Mouse (Mus musculus) lung, embryonic 16.5 days (tissue): ENCODE measurements at regions not wholly inside any gene's neighbourhood (a gene's known extent, or its start where the extent isn't known, plus 50 kb on each side); places are given as distances from the start of the nearest gene placed in this dataset.

ENCODE experiments used
- ATAC-seq: fragments of 200-750 bp; cut with Nextera tagmentation; 2 replicates; pipeline ENCODE4 v1.8.0; 2017; ENCODE audit warnings: low read depth, mild to moderate bottlenecking, moderate library complexity
- H3K27ac ChIP-seq: fragments of 300-500 bp; sonication (generic); 2 replicates; pipeline ENCODE4 v1.5.1; 2014; ENCODE audit warnings: mild to moderate bottlenecking, control low read depth, low read length
- H3K27me3 ChIP-seq: fragments of 300-500 bp; sonication (generic); 2 replicates; pipeline ENCODE4 v1.6.1; 2014; ENCODE audit warnings: low read depth, low read length, mixed read lengths; ENCODE audit not compliant: control insufficient read depth, insufficient read depth
- H3K36me3 ChIP-seq: fragments of 300-500 bp; sonication (generic); 2 replicates; pipeline ENCODE4 v1.6.1; 2014; ENCODE audit warnings: low read length; ENCODE audit not compliant: control insufficient read depth, insufficient read depth
- H3K4me1 ChIP-seq: fragments of 300-500 bp; sonication (generic); replicated peaks from 2 replicates; pipeline ENCODE4 v1.6.1; 2014; ENCODE audit warnings: low read length, mixed read lengths; ENCODE audit not compliant: control insufficient read depth, insufficient read depth
- H3K4me2 ChIP-seq: fragments of 300-500 bp; sonication (generic); 2 replicates; pipeline ENCODE4 v1.6.1; 2014; ENCODE audit warnings: low read depth, low read length, control low read depth
- H3K4me3 ChIP-seq: fragments of 300-500 bp; sonication (generic); 2 replicates; pipeline ENCODE4 v1.5.1; 2014; ENCODE audit warnings: mild to moderate bottlenecking, low read length, control low read depth
- H3K9ac ChIP-seq: fragments of 300-500 bp; sonication (generic); 2 replicates; pipeline ENCODE4 v1.6.1; 2014; ENCODE audit warnings: low read length, control low read depth
- H3K9me3 ChIP-seq: fragments of 300-500 bp; sonication (generic); 2 replicates; pipeline ENCODE4 v1.6.1; 2016; ENCODE audit warnings: low read length; ENCODE audit not compliant: control insufficient read depth
- WGBS: fragments of 180-500 bp; shearing (Covaris S2); extraction: QIAGEN DNeasy Blood & Tissue Kit; methylation state at CpG from one replicate; pipeline ENCODE4 v1.1.7; 2014; 5-methylcytosine and 5-hydroxymethylcytosine counted together

- H3K9ac ChIP-seq = no peak overlapping the region
- no peak for ATAC-seq
- WGBS = 72% methylated on average over 4 of the region's 4 CpGs
Measured at GRCm38 (mm10) chr15:68811041-68811440, 2310.3 kb upstream of the Lrrc6 start.

GRCm38 (mm10) chr15:68810593-68810992, 2309.9 kb upstream of the Lrrc6 start:
- H3K9me3 ChIP-seq = no peaks in the 10 kb centered on the region
- H3K36me3 ChIP-seq = no peaks in the 10 kb centered on the region
- no peak overlapping the region for H3K4me3 ChIP-seq
- no peak overlapping the region for H3K4me2 ChIP-seq
- no peaks in the 10 kb centered on the region for H3K4me1 ChIP-seq
- H3K9ac ChIP-seq = no peak overlapping the region
- H3K27me3 ChIP-seq = no peaks in the 10 kb centered on the region
- no peak for ATAC-seq
- WGBS = 56% methylated on average over 6 of the region's 6 CpGs
- H3K27ac ChIP-seq = no peak overlapping the region

More at GRCm38 (mm10) chr15:68811041-68811440, 2310.3 kb upstream of the Lrrc6 start:
- Histone ChIP-seq H3K4me2 (no peak overlapping the region), H3K27me3 (no peaks in the 10 kb centered on the region), H3K4me1 (no peaks in the 10 kb centered on the region), H3K36me3 (no peaks in the 10 kb centered on the region), H3K27ac (no peak overlapping the region), H3K9me3 (no peaks in the 10 kb centered on the region), H3K4me3 (no peak overlapping the region)

GRCm38 (mm10) chr15:68808175-68808574, 2307.5 kb upstream of the Lrrc6 start:
- no peak overlapping the region for H3K9ac ChIP-seq
- 88% methylated on average over 1 of the region's 1 CpGs for WGBS

GRCm38 (mm10) chr15:68804254-68804653, 2303.5 kb upstream of the Lrrc6 start:
- H3K4me2 ChIP-seq = no peak overlapping the region
- H3K4me1 ChIP-seq = no peaks in the 10 kb centered on the region
- no peaks in the 10 kb centered on the region for H3K27me3 ChIP-seq
- no peak overlapping the region for H3K9ac ChIP-seq
- no peak for ATAC-seq
- WGBS = 93% methylated on average over 1 of the region's 1 CpGs
- H3K4me3 ChIP-seq = no peak overlapping the region
- H3K9me3 ChIP-seq = no peaks in the 10 kb centered on the region
- H3K36me3 ChIP-seq = no peaks in the 10 kb centered on the region
- H3K27ac ChIP-seq = no peak overlapping the region

More at GRCm38 (mm10) chr15:68808175-68808574, 2307.5 kb upstream of the Lrrc6 start:
- Histone ChIP-seq H3K4me2 (no peak overlapping the region), H3K9me3 (no peaks in the 10 kb centered on the region), H3K27me3 (no peaks in the 10 kb centered on the region), H3K4me3 (no peak overlapping the region), H3K27ac (no peak overlapping the region), H3K36me3 (no peaks in the 10 kb centered on the region), H3K4me1 (no peaks in the 10 kb centered on the region)
- no peak for ATAC-seq

GRCm38 (mm10) chr15:68801763-68802162, 2301.1 kb upstream of the Lrrc6 start:
- Histone ChIP-seq H3K4me3 (no peak overlapping the region), H3K9me3 (no peaks in the 10 kb centered on the region), H3K4me1 (no peaks in the 10 kb centered on the region), H3K27me3 (no peaks in the 10 kb centered on the region), H3K36me3 (no peaks in the 10 kb centered on the region), H3K27ac (no peak overlapping the region), H3K9ac (no peak overlapping the region), H3K4me2 (no peak overlapping the region)
- 62% methylated on average over 4 of the region's 4 CpGs for WGBS
- no peak for ATAC-seq

GRCm38 (mm10) chr15:68797406-68797805, 2296.7 kb upstream of the Lrrc6 start:
- Histone ChIP-seq H3K9ac (no peak overlapping the region), H3K9me3 (no peaks in the 10 kb centered on the region), H3K36me3 (no peaks in the 10 kb centered on the region), H3K4me3 (no peak overlapping the region), H3K4me2 (no peak overlapping the region), H3K27me3 (no peaks in the 10 kb centered on the region), H3K4me1 (no peaks in the 10 kb centered on the region), H3K27ac (no peak overlapping the region)
- no peak for ATAC-seq
- WGBS = 35% methylated on average over 2 of the region's 2 CpGs

GRCm38 (mm10) chr15:68795239-68795960, 2294.7 kb upstream of the Lrrc6 start:
- H3K4me1 ChIP-seq = no peaks in the 10 kb centered on the region
- no peak overlapping the region for H3K9ac ChIP-seq
- H3K4me3 ChIP-seq = no peak overlapping the region
- H3K9me3 ChIP-seq = no peaks in the 10 kb centered on the region
- no peaks in the 10 kb centered on the region for H3K27me3 ChIP-seq
- WGBS = 62% methylated on average over 4 of the region's 4 CpGs
- H3K36me3 ChIP-seq = no peaks in the 10 kb centered on the region
- no peak for ATAC-seq
- H3K4me2 ChIP-seq = no peak overlapping the region
- no peak overlapping the region for H3K27ac ChIP-seq

- H3K4me2 ChIP-seq = no peak overlapping the region
- H3K4me3 ChIP-seq = no peak overlapping the region
- 63% methylated on average over 1 of the region's 1 CpGs for WGBS
- H3K27me3 ChIP-seq = no peaks in the 10 kb centered on the region
- H3K27ac ChIP-seq = no peak overlapping the region
- H3K9ac ChIP-seq = no peak overlapping the region
- H3K36me3 ChIP-seq = no peaks in the 10 kb centered on the region
- no peaks in the 10 kb centered on the region for H3K9me3 ChIP-seq
- no peak for ATAC-seq
- no peaks in the 10 kb centered on the region for H3K4me1 ChIP-seq
Measured at GRCm38 (mm10) chr15:68759948-68760347, 2259.2 kb upstream of the Lrrc6 start.

GRCm38 (mm10) chr15:68755255-68755654, 2254.5 kb upstream of the Lrrc6 start:
- no peaks in the 10 kb centered on the region for H3K27me3 ChIP-seq
- H3K4me3 ChIP-seq = no peak overlapping the region
- H3K9ac ChIP-seq = no peak overlapping the region
- no peak overlapping the region for H3K27ac ChIP-seq
- ATAC-seq = no peak
- H3K4me2 ChIP-seq = no peak overlapping the region
- no peaks in the 10 kb centered on the region for H3K4me1 ChIP-seq
- H3K36me3 ChIP-seq = no peaks in the 10 kb centered on the region
- H3K9me3 ChIP-seq = no peaks in the 10 kb centered on the region
- 83% methylated on average over 1 of the region's 1 CpGs for WGBS
